Mouse (Mus musculus): Measurements from ENCODE around the gene Lrba.

- TF ChIP-seq CTCF (conservative IDR thresholded peaks at IDR 0.05 in 1 of 2, IDR thresholded peaks at IDR 0.05 in 1 of 2; ENCODE audit: low read depth in 2 of 2, low read length in 2 of 2) (no peak), CHD2 (IDR thresholded peaks at IDR 0.05; ENCODE audit: low read length) (no peak), POLR2A (IDR thresholded peaks at IDR 0.05; ENCODE audit: low read depth, low read length) (no peak), ETS1 (conservative IDR thresholded peaks at IDR 0.05; ENCODE audit: low read depth, low read length) (no peak), ZNF384 (IDR thresholded peaks at IDR 0.05; ENCODE audit: low read depth, low read length) (no peak), CHD1 (IDR thresholded peaks at IDR 0.05; ENCODE audit: low read depth, low read length) (no peak), NELFE (IDR thresholded peaks at IDR 0.05; ENCODE audit: low read depth, low read length) (no peak), MAFK (IDR thresholded peaks at IDR 0.05; ENCODE audit: insufficient replicate concordance, low read length) (no peak), MYC (IDR thresholded peaks at IDR 0.05; ENCODE audit: low read depth, low read length) (no peak)
These were observed 22.8 kb upstream of the Lrba start for GRCm38 (mm10) chr3:86201645-86202175.

All from CH12.LX (cell line).